Mouse (Mus musculus): ENCODE measurements around the gene Smim4. TPM values are rescaled to one million over a fixed set of nuclear protein-coding genes. Genes with fewer than 3 reads are reported as not detected.

Gene Smim4
- polyA plus RNA-seq, 1 experiment from 2014 or later: 76.1 TPM

DNA sequence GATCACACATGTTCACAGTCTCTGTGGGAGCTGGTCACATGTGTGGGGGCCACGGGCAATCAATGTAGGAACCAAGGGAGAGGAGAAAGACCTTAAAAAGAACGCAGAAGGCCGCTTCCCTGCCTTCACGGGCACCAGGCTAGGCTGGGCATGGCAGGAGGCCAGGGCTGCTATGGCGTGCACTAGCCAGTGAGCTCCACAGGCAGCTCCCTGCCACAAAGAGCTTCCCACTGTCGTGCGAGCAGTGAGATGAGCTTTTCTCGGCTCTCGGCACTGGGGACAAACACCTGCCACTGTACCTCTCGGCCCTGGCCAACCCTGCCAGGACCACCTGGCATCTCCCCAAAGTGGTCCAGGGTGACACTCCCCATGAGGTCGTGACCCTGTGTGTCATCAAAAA is 42.6 kb upstream of the Smim4 start:
- WGBS (ENCODE audit: insufficient replicate concordance): 79% methylated on average over 11 of the region's 11 CpGs
- TF ChIP-seq EP300 (IDR thresholded peaks at IDR 0.05; ENCODE audit: low read depth): no peak
- no peak for TF ChIP-seq CTCF (IDR thresholded peaks at IDR 0.05; ENCODE audit: low read depth)
- H3K36me3 ChIP-seq (replicated peaks; ENCODE audit: insufficient read depth, low read length): peaks cover 62% of the 10 kb centered on the region
- ATAC-seq (no peak), DNase-seq (no peak)
- H3K27me3 ChIP-seq (ENCODE audit: insufficient read depth, low read length): no peaks in the 10 kb centered on the region
- no peaks in the 10 kb centered on the region for H3K9me3 ChIP-seq (ENCODE audit: low read length)
- peaks cover 8% of the 10 kb centered on the region; the same call in 1 of the 2 replicates for H3K4me1 ChIP-seq (ENCODE audit: insufficient read depth)
- H3K9ac ChIP-seq (replicated peaks): no peak overlapping the region
- H3K4me2 ChIP-seq (ENCODE audit: low read depth, low read length): no peak overlapping the region
- no peak overlapping the region for H3K4me3 ChIP-seq (ENCODE audit: low read depth, low read length)
- no peak overlapping the region for H3K27ac ChIP-seq (ENCODE audit: low read depth)

GRCm38 (mm10) chr14:31170963-31171362 is 42.2 kb upstream of the Smim4 start:
- no peaks in the 10 kb centered on the region for H3K27me3 ChIP-seq (ENCODE audit: insufficient read depth, low read length)
- TF ChIP-seq EP300 (IDR thresholded peaks at IDR 0.05; ENCODE audit: low read depth) (no peak), CTCF (IDR thresholded peaks at IDR 0.05; ENCODE audit: low read depth) (no peak)
- H3K4me3 ChIP-seq (ENCODE audit: low read depth, low read length): no peak overlapping the region
- H3K9me3 ChIP-seq (ENCODE audit: low read length): no peaks in the 10 kb centered on the region
- 73% methylated on average over 13 of the region's 13 CpGs for WGBS (ENCODE audit: insufficient replicate concordance)
- H3K4me2 ChIP-seq (ENCODE audit: low read depth, low read length): no peak overlapping the region
- no peak for ATAC-seq
- no peak for DNase-seq
- peaks cover 58% of the 10 kb centered on the region for H3K36me3 ChIP-seq (replicated peaks; ENCODE audit: insufficient read depth, low read length)
- no peak overlapping the region for H3K27ac ChIP-seq (ENCODE audit: low read depth)
- no peak overlapping the region for H3K9ac ChIP-seq (replicated peaks)
- peaks cover 10% of the 10 kb centered on the region; the same call in 1 of the 2 replicates for H3K4me1 ChIP-seq (ENCODE audit: insufficient read depth)

GRCm38 (mm10) chr14:31169508-31169907 is 40.8 kb upstream of the Smim4 start:
- Histone ChIP-seq H3K4me1 (ENCODE audit: insufficient read depth) (peaks cover 18% of the 10 kb centered on the region), H3K9ac (replicated peaks) (no peak overlapping the region), H3K4me2 (ENCODE audit: low read depth, low read length) (no peak overlapping the region), H3K27ac (ENCODE audit: low read depth) (no peak overlapping the region), H3K27me3 (ENCODE audit: insufficient read depth, low read length) (no peaks in the 10 kb centered on the region), H3K4me3 (ENCODE audit: low read depth, low read length) (no peak overlapping the region), H3K9me3 (ENCODE audit: low read length) (no peaks in the 10 kb centered on the region), H3K36me3 (replicated peaks; ENCODE audit: insufficient read depth, low read length) (peaks cover 43% of the 10 kb centered on the region)
- TF ChIP-seq EP300 (IDR thresholded peaks at IDR 0.05; ENCODE audit: low read depth): no peak
- no peak for TF ChIP-seq CTCF (IDR thresholded peaks at IDR 0.05; ENCODE audit: low read depth)
- no peak for ATAC-seq
- WGBS (ENCODE audit: insufficient replicate concordance): 35% methylated on average over 6 of the region's 6 CpGs
- no peak for DNase-seq

DNA sequence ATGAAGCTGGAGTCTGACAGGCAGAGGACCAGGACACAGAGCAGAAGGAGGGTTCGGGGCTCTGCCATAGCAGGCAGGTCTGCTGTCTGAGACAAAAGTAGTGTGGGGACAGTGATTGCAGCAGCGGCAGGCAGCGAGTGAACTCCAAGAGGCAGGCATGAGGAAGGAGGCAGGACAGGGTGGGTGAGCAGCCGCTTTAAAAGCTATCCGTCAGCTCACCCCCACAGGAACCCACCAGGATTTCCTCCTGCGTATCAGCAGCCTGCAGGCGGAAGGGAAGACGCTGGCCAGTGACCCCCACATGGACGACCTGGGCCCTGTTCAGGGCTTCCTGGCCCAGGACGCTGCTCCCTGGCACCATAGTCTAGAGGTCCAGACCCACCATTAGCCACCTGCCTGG is 39.7 kb upstream of the Smim4 start, which contains the start of gene Stab1:
Stab1 (minus strand) TSS at position 217 of the 400 bp plus-strand sequence.
- Histone ChIP-seq H3K36me3 (replicated peaks; ENCODE audit: insufficient read depth, low read length) (peaks cover 33% of the 10 kb centered on the region), H3K9ac (replicated peaks) (peak within 1 kb of the TSS; percentile 50), H3K4me2 (ENCODE audit: low read depth, low read length) (0 out of 2 replicates have a peak within 1 kb of the TSS, but pooled peaks have one; percentile 4), H3K27me3 (ENCODE audit: insufficient read depth, low read length) (no peaks in the 10 kb centered on the region), H3K4me1 (ENCODE audit: insufficient read depth) (peaks cover 25% of the 10 kb centered on the region), H3K27ac (ENCODE audit: low read depth) (peak within 1 kb of the TSS; percentile 69), H3K9me3 (ENCODE audit: low read length) (no peaks in the 10 kb centered on the region), H3K4me3 (ENCODE audit: low read depth, low read length) (peak within 1 kb of the TSS; percentile 24)
- ATAC-seq (peak; percentile 7; the same call in 1 of the 2 replicates), DNase-seq (no peak)
- peak; percentile 60; the same call in 1 of the 2 replicates for TF ChIP-seq EP300 (IDR thresholded peaks at IDR 0.05; ENCODE audit: low read depth)
- no peak for TF ChIP-seq CTCF (IDR thresholded peaks at IDR 0.05; ENCODE audit: low read depth)
- 15% methylated on average over 10 of the region's 10 CpGs for WGBS (ENCODE audit: insufficient replicate concordance)

- peak overlapping the region; percentile 69 for H3K27ac ChIP-seq (ENCODE audit: low read depth)
- peaks cover 37% of the 10 kb centered on the region for H3K4me1 ChIP-seq (ENCODE audit: insufficient read depth)
- DNase-seq (no peak), ATAC-seq (no peak)
- peak overlapping the region; percentile 50 for H3K9ac ChIP-seq (replicated peaks)
- H3K36me3 ChIP-seq (replicated peaks; ENCODE audit: insufficient read depth, low read length): peaks cover 17% of the 10 kb centered on the region
- TF ChIP-seq CTCF (IDR thresholded peaks at IDR 0.05; ENCODE audit: low read depth) (no peak), EP300 (IDR thresholded peaks at IDR 0.05; ENCODE audit: low read depth) (no peak)
- no peaks in the 10 kb centered on the region for H3K27me3 ChIP-seq (ENCODE audit: insufficient read depth, low read length)
- 61% methylated on average over 9 of the region's 9 CpGs for WGBS (ENCODE audit: insufficient replicate concordance)
- no peaks in the 10 kb centered on the region for H3K9me3 ChIP-seq (ENCODE audit: low read length)
- H3K4me3 ChIP-seq (ENCODE audit: low read depth, low read length): peak overlapping the region; percentile 24
- H3K4me2 ChIP-seq (ENCODE audit: low read depth, low read length): peak overlapping the region; percentile 44; the same call in 1 of the 2 replicates
Measured at GRCm38 (mm10) chr14:31166827-31167226, 38.1 kb upstream of the Smim4 start.

DNA sequence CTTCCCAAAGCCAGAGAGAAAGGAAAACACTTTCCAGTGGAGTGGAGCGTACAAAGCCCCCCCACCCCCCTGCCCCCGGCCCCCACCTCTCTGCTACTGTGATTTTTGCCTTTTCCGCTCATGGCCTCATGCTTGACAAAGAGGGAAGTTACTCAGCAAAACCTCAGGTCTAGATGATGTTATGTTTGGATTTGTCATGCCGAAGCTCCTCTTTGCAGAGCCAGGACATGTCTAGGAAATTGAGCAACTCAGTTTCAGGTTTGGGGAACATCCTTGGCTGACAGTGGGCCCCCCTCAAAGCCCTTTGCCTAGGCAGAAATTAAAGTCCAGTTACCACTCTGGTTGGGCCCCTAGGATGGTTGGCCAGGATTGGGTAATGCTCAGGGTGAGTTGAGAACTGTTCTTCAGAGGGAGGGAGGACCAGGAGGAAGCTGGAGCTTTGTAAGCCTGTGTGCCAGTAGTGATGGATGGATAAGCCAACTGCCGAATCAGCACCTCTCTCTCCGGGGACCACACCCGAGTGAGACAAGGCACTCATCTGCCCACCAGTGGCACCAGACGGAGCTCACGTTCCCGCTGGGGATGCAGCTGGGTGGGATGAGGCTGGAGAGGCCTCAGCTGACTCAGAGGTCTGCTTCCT is 37.4 kb upstream of the Smim4 start:
- peak; percentile 53 for DNase-seq
- 22% methylated on average over 10 of the region's 10 CpGs for WGBS (ENCODE audit: insufficient replicate concordance)
- peak; percentile 25 for ATAC-seq

More for the DNA sequence above, 37.4 kb upstream of the Smim4 start:
- peak overlapping the region; percentile 50; the same call in 1 of the 2 replicates for H3K9ac ChIP-seq (replicated peaks)
- peak overlapping the region; percentile 24 for H3K4me3 ChIP-seq (ENCODE audit: low read depth, low read length)
- H3K36me3 ChIP-seq (replicated peaks; ENCODE audit: insufficient read depth, low read length): peaks cover 10% of the 10 kb centered on the region
- TF ChIP-seq EP300 (IDR thresholded peaks at IDR 0.05; ENCODE audit: low read depth) (no peak), CTCF (IDR thresholded peaks at IDR 0.05; ENCODE audit: low read depth) (no peak)
- H3K27me3 ChIP-seq (ENCODE audit: insufficient read depth, low read length): no peaks in the 10 kb centered on the region
- H3K4me2 ChIP-seq (ENCODE audit: low read depth, low read length): peak overlapping the region; percentile 44; the same call in 1 of the 2 replicates
- H3K27ac ChIP-seq (ENCODE audit: low read depth): peak overlapping the region; percentile 69
- no peaks in the 10 kb centered on the region for H3K9me3 ChIP-seq (ENCODE audit: low read length)
- H3K4me1 ChIP-seq (ENCODE audit: insufficient read depth): peaks cover 40% of the 10 kb centered on the region

Measured in liver, postnatal 0 days (tissue).